In genomic region chr5:135322197-135322596, GRCm38 (mm10) we compare ENCODE assay signal across 47 mouse cellular contexts. TPM values are rescaled to one million over a fixed set of nuclear protein-coding genes. Genes with fewer than 3 reads are reported as not detected.
"Had no signal": no experiment of that assay in that cellular context is flagged by ENCODE, and none has a peak within 500 bp of the region (broad histone marks: within the 10 kb centered on the region; RNA-seq: fewer than 3 reads in every experiment).

No protein-coding gene starts in this region.

- H3K27me3 ChIP-seq: limb, embryonic 15.5 days; liver, embryonic 12.5 days; liver, embryonic 13.5 days; liver, embryonic 15.5 days; lung, embryonic 15.5 days; midbrain, embryonic 12.5 days; midbrain, embryonic 13.5 days; midbrain, embryonic 15.5 days; neural tube, embryonic 12.5 days; neural tube, embryonic 13.5 days had no signal

- H3K9me3 ChIP-seq: limb, embryonic 10.5 days; limb, embryonic 12.5 days; limb, embryonic 13.5 days; limb, embryonic 15.5 days; liver, embryonic 12.5 days; liver, embryonic 13.5 days; liver, embryonic 15.5 days; lung, embryonic 15.5 days; megakaryocyte, embryonic 14.5 days; midbrain, embryonic 10.5 days; midbrain, embryonic 12.5 days; midbrain, embryonic 13.5 days; midbrain, embryonic 15.5 days; neural tube, embryonic 12.5 days; neural tube, embryonic 13.5 days had no signal

- DNase-seq: left cerebral cortex, postnatal 4 days; liver; liver, embryonic 13.5 days; liver, postnatal 0 days; lung, adult 18-20 months; lung, adult 2 months; lung, embryonic 14.5 days; lung, postnatal 10 days; lung, postnatal 14 days; lung, postnatal 36 days; lung, postnatal 4 days; midbrain, embryonic 14.5 days had no signal

- H3K27ac ChIP-seq: limb, embryonic 10.5 days; limb, embryonic 12.5 days; limb, embryonic 13.5 days; limb, embryonic 15.5 days; liver, embryonic 12.5 days; liver, embryonic 13.5 days; liver, embryonic 14.5 days; liver, embryonic 15.5 days; lung, embryonic 15.5 days; macrophage; midbrain, embryonic 10.5 days; midbrain, embryonic 12.5 days; midbrain, embryonic 13.5 days; midbrain, embryonic 15.5 days; neural tube, embryonic 12.5 days; neural tube, embryonic 13.5 days had no signal

- H3K4me1 ChIP-seq: limb, embryonic 15.5 days; liver, embryonic 12.5 days; liver, embryonic 13.5 days; liver, embryonic 15.5 days; lung, embryonic 15.5 days; midbrain, embryonic 13.5 days; midbrain, embryonic 15.5 days; neural tube, embryonic 12.5 days; neural tube, embryonic 13.5 days had no signal

- H3K36me3 ChIP-seq: limb, embryonic 10.5 days; limb, embryonic 12.5 days; limb, embryonic 13.5 days; limb, embryonic 15.5 days; liver, embryonic 12.5 days; liver, embryonic 13.5 days; liver, embryonic 15.5 days; lung, embryonic 15.5 days; midbrain, embryonic 10.5 days; midbrain, embryonic 12.5 days; midbrain, embryonic 13.5 days; midbrain, embryonic 15.5 days; neural tube, embryonic 12.5 days; neural tube, embryonic 13.5 days had no signal

- H3K4me3 ChIP-seq: limb, embryonic 10.5 days; limb, embryonic 12.5 days; limb, embryonic 13.5 days; limb, embryonic 15.5 days; liver, embryonic 12.5 days; liver, embryonic 13.5 days; liver, embryonic 15.5 days; lung, embryonic 15.5 days; megakaryocyte, embryonic 14.5 days; midbrain, embryonic 10.5 days; midbrain, embryonic 12.5 days; midbrain, embryonic 13.5 days; midbrain, embryonic 15.5 days; myocyte; neural tube, embryonic 12.5 days; neural tube, embryonic 13.5 days had no signal

- H3K9ac ChIP-seq: limb, embryonic 12.5 days; limb, embryonic 13.5 days; limb, embryonic 15.5 days; liver, embryonic 12.5 days; liver, embryonic 13.5 days; liver, embryonic 14.5 days; liver, embryonic 15.5 days; liver, postnatal 0 days; lung, embryonic 14.5 days; lung, embryonic 15.5 days; midbrain, embryonic 12.5 days; midbrain, embryonic 13.5 days; midbrain, embryonic 15.5 days; neural tube, embryonic 12.5 days; neural tube, embryonic 13.5 days had no signal

- H3K4me2 ChIP-seq: limb, embryonic 12.5 days; limb, embryonic 13.5 days; limb, embryonic 15.5 days; liver, embryonic 11.5 days; liver, embryonic 12.5 days; liver, embryonic 13.5 days; liver, embryonic 15.5 days; lung, embryonic 14.5 days; lung, embryonic 15.5 days; midbrain, embryonic 11.5 days; midbrain, embryonic 12.5 days; midbrain, embryonic 13.5 days; midbrain, embryonic 15.5 days; neural tube, embryonic 12.5 days; neural tube, embryonic 13.5 days had no signal

RNA-seq across cellular contexts. Expression of gene Fkbp6, which starts 27.6 kb away (rescaled TPM):
- total RNA-seq: left cerebral cortex, postnatal 36 days; liver, adult 2 months; megakaryocyte, adult 5-6 weeks; monocyte, adult 5-6 weeks had no signal
- polyA plus RNA-seq: limb, embryonic 10.5 days; limb, embryonic 13.5 days; limb, embryonic 15.5 days; liver, adult 2 months; liver, embryonic 13.5 days; liver, embryonic 16.5 days; liver, postnatal 0 days; lung, adult 2 months; lung, embryonic 14.5 days; lung, embryonic 15.5 days; lung, embryonic 16.5 days; lung, postnatal 0 days; macrophage; midbrain, embryonic 10.5 days; midbrain, embryonic 11.5 days; midbrain, embryonic 12.5 days; midbrain, embryonic 15.5 days; myocyte; neural tube, embryonic 11.5 days; neural tube, embryonic 12.5 days had no signal

RNA-seq across cellular contexts. Expression of gene Trim50, which starts 30.9 kb away (rescaled TPM):
- total RNA-seq: left cerebral cortex, postnatal 14 days; left cerebral cortex, postnatal 25 days; left cerebral cortex, postnatal 36 days; left cerebral cortex, postnatal 4 days; liver, adult 2 months; megakaryocyte progenitor cell, adult 5-6 weeks; megakaryocyte, adult 5-6 weeks; megakaryocyte-erythroid progenitor cell, adult 5-6 weeks; midbrain, postnatal 0 days; monocyte, adult 5-6 weeks had no signal
- polyA plus RNA-seq: limb, embryonic 10.5 days; limb, embryonic 11.5 days; limb, embryonic 12.5 days; limb, embryonic 13.5 days; limb, embryonic 14.5 days; limb, embryonic 15.5 days; liver, adult 2 months; liver, embryonic 11.5 days; liver, embryonic 12.5 days; liver, embryonic 13.5 days; liver, embryonic 14.5 days; liver, embryonic 15.5 days; liver, embryonic 16.5 days; liver, postnatal 0 days; lung, adult 2 months; lung, embryonic 14.5 days; lung, embryonic 15.5 days; lung, embryonic 16.5 days; lung, postnatal 0 days; macrophage; midbrain, embryonic 10.5 days; midbrain, embryonic 11.5 days; midbrain, embryonic 12.5 days; midbrain, embryonic 14.5 days; midbrain, embryonic 15.5 days; midbrain, embryonic 16.5 days; midbrain, postnatal 0 days; myocyte; neural tube, embryonic 11.5 days; neural tube, embryonic 12.5 days; neural tube, embryonic 13.5 days had no signal
